Mouse (Mus musculus) kidney, adult 2 months (tissue): ENCODE data around the gene Fam198a.

Experiments used
- CTCF ChIP-seq: fragments of 200-500 bp; conservative IDR thresholded peaks from 2 replicates; pipeline ENCODE4 v1.5.1; 2011; ENCODE audit warnings: low read depth, mild to moderate bottlenecking, control low read depth, low read length, moderate library complexity, mixed read lengths; ENCODE audit not compliant: insufficient read depth, insufficient read length
- POLR2A ChIP-seq: fragments of 200-500 bp; IDR thresholded peaks from one replicate; pipeline ENCODE4 v1.6.1; 2011; ENCODE audit warnings: low read depth, low read length, control low read depth

DNA sequence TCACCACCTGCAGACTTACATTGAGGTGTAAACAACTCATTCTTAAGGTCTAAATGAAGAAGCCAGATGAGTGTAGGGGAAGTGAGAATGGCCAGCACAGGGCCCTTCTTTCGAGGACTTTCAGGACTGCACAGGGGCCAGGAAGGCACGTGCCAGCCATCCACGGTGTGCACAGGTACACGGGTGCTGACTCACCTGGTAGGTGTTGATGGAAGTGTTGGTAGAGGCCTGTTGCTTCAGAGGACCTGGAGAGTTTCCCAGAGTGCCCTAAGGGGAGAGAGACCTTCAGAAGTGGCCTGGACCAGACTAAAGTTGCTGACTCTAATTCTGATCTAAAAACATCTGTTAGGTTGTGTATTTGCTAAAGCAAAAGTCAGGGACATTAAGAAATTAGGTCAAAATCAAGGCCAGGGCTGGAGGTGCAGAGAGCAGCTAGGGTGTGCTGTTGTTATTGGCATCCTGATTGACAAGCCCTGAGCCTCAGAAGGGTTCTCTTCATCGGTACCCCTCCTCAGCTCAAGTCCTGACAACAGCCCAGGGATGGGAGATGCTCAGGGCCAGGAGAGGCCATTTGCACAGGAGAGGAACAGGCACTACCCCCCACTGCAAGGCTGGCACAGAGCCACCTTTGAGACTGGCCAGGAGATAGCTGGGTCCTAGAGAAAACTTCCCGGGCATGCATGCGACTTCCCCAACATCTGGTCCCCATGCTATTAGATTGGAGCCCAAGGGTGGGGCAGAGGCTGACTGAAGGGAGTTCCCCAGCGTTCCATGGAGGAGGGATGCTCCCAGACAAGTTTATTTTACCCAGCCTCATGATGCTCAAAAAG lies 47.1 kb upstream of the Fam198a start:
- no peak; the same call in 1 of the 2 replicates for TF ChIP-seq CTCF
- no peak for TF ChIP-seq POLR2A
